Mouse (Mus musculus): ENCODE measurements around the gene Olfr1289. TPM values are rescaled to one million over a fixed set of nuclear protein-coding genes. Genes with fewer than 3 reads are reported as not detected.

Gene Olfr1289
- not detected in 2 replicates for polyA plus RNA-seq (2012; rRNA removed; ENCODE audit: low replicate concordance)

DNA sequence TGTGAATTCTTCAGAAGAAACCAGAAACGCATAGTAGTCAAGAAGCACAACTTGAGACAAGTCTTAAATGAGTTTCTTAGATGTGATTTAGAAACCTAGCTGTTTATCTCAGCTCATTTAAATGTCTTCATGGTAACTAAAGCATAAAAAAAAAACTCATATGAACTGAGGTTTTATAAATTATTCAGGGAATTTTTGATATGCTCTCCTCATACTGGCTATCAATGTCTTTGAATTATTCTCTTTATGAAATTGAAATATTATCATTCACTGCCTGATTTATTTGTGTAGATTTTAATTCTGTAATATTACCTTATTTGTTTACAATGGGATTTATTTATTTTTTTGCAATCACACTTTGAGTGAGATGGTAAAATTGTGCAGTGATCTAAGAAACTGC is at the start of gene Olfr1289:
Gene Olfr1289, plus strand, starts transcription at position 301 of the 400 bp plus-strand sequence.

DNA sequence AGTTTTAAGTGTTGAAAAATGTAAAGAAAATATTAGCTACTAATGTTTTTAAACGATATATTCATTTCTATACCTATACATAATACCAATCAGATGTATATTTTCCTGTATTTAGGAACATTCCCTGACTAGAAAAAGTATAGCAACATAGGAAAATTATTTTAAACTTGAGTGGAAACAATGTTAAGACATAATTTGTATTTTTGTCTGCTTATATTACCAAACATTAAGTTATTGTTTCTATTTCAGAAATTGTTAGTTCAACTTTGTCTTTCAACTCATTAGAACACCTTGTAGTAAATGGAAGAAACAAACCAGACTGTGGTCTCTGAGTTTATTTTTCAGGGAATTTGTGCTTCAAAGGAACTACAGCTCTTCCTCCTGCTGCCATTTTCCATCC is 31.8 kb upstream of the Olfr1289 start, which contains the start of gene Olfr1287:
Gene Olfr1287, plus strand, starts transcription at position 301 of the 400 bp plus-strand sequence.

DNA sequence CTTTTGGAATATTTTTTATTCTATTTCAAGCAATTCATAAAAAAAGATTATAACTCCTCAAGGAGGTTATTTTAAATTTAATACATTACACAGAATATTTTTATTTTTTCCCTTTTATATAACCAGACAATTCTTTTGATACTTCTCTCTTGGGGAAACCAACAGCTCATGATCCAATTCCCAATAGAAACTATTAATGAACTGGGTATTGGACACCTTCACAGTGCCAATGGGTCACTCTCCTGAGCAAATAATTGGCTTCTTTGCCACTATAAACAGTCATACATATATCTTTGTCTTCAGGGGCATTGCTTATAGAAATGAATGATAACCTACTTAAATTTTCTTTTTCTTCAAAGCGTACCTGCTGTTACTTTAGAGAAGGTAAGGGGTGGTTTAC is 6.8 kb upstream of the Olfr1289 start, which contains the start of gene Olfr1288:
Gene Olfr1288, plus strand, starts transcription at position 301 of the 400 bp plus-strand sequence.

DNA sequence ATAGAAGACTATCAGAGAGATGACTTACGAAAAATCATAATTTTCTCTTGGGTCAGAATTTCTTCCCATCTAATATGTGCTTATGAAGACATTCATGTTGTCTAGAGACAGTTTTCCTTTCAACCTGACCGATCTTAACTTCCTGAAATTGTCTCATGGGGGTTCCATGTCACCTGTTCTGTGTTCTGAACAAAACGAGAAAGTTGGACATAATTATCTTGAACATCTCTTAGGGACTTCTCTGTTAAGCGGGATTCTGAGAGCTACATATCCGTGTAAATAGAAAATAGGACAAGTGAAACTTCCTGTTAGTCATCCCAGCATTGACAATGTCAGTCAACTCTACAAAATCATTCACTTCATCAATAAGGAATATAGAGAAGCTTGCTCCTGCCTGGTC is 13.1 kb downstream of the Olfr1289 start, which contains the start of gene Olfr1290:
Gene Olfr1290, minus strand, starts transcription at position 101 of the 400 bp plus-strand sequence.

DNA sequence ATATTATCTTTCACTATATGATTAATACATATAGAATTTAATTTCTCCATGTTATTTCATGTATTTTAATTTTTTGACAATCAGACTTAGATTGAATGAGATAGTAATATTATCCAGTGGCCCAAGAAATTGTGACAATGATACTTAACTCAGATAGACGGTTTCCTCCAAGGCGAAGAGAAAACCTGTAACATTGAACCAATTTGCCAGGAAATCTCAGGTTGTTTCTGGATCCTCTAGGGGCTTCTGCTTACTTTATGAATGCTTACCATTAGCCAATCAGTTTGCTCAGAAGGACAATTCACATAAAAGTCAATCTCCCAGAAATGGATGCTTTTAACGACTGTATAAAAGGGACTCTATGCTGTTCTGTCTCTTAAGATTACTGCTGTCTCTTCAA is 16.3 kb downstream of the Olfr1289 start, which contains the start of gene Olfr1291-ps1:
Gene Olfr1291-ps1, plus strand, starts transcription at position 301 of the 400 bp plus-strand sequence.

DNA sequence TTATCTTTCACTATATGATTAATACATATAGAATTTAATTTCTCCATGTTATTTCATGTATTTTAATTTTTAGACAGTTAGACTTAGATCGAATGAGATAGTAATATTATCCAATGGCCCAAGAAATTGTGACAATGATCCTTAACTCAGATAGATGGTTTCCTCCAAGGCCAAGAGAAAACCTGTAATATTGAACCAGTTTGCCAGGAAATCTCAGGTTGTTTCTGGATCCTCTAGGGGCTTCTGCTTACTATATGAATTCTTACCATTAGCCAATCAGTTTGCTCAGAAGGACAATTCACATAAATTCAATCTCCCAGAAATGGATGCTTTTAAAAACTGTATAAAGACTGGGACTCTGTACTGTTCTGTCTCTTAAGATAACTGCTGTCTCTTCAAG is 44.3 kb downstream of the Olfr1289 start, which contains the start of gene Olfr1293-ps:
Gene Olfr1293-ps, plus strand, starts transcription at position 301 of the 400 bp plus-strand sequence.

Other genes starting within 250 kb of the Olfr1289 start
- not detected in 2 replicates for gene Olfr1275, start 245.5 kb upstream of the Olfr1289 start, polyA plus RNA-seq (2012; rRNA removed; ENCODE audit: low replicate concordance)
- gene Olfr1276, start 226.3 kb upstream of the Olfr1289 start, polyA plus RNA-seq (2012; rRNA removed; ENCODE audit: low replicate concordance), result not detected in 2 replicates
- not detected in 2 replicates for gene Olfr1277, start 206.7 kb upstream of the Olfr1289 start, polyA plus RNA-seq (2012; rRNA removed; ENCODE audit: low replicate concordance)
- gene Olfr1278, start 190.7 kb upstream of the Olfr1289 start, polyA plus RNA-seq (2012; rRNA removed; ENCODE audit: low replicate concordance), result not detected in 2 replicates
- not detected in 2 replicates for gene Olfr1279, start 180.2 kb upstream of the Olfr1289 start, polyA plus RNA-seq (2012; rRNA removed; ENCODE audit: low replicate concordance)
- gene Olfr1280, start 166.8 kb upstream of the Olfr1289 start, polyA plus RNA-seq (2012; rRNA removed; ENCODE audit: low replicate concordance), result not detected in 2 replicates
- not detected in 2 replicates for gene Olfr1281, start 154.3 kb upstream of the Olfr1289 start, polyA plus RNA-seq (2012; rRNA removed; ENCODE audit: low replicate concordance)
- gene Olfr1282, start 144.7 kb upstream of the Olfr1289 start, polyA plus RNA-seq (2012; rRNA removed; ENCODE audit: low replicate concordance), result not detected in 2 replicates
- gene Olfr1283, start 114.0 kb upstream of the Olfr1289 start, polyA plus RNA-seq (2012; rRNA removed; ENCODE audit: low replicate concordance), result not detected in 2 replicates
- gene Olfr1284, start 105.3 kb upstream of the Olfr1289 start, polyA plus RNA-seq (2012; rRNA removed; ENCODE audit: low replicate concordance), result not detected in 2 replicates
- not detected in 2 replicates for gene Olfr1286, start 57.7 kb upstream of the Olfr1289 start, polyA plus RNA-seq (2012; rRNA removed; ENCODE audit: low replicate concordance)
- gene Olfr1287, start 31.7 kb upstream of the Olfr1289 start, polyA plus RNA-seq (2012; rRNA removed; ENCODE audit: low replicate concordance), result not detected in 2 replicates
- gene Olfr1288, start 6.7 kb upstream of the Olfr1289 start, polyA plus RNA-seq (2012; rRNA removed; ENCODE audit: low replicate concordance), result not detected in 2 replicates
- not detected in 2 replicates for gene Olfr1290, start 13.0 kb downstream of the Olfr1289 start, polyA plus RNA-seq (2012; rRNA removed; ENCODE audit: low replicate concordance)
- not detected in 2 replicates for gene Olfr1291-ps1, start 16.4 kb downstream of the Olfr1289 start, polyA plus RNA-seq (2012; rRNA removed; ENCODE audit: low replicate concordance)
- not detected in 2 replicates for gene Olfr1293-ps, start 44.4 kb downstream of the Olfr1289 start, polyA plus RNA-seq (2012; rRNA removed; ENCODE audit: low replicate concordance)
- gene Olfr1294, start 59.5 kb downstream of the Olfr1289 start, polyA plus RNA-seq (2012; rRNA removed; ENCODE audit: low replicate concordance), result not detected in 2 replicates
- not detected in 2 replicates for gene Olfr1295, start 88.9 kb downstream of the Olfr1289 start, polyA plus RNA-seq (2012; rRNA removed; ENCODE audit: low replicate concordance)
- gene Olfr1297, start 145.7 kb downstream of the Olfr1289 start, polyA plus RNA-seq (2012; rRNA removed; ENCODE audit: low replicate concordance), result not detected in 2 replicates
- not detected in 2 replicates for gene Olfr1298, start 168.4 kb downstream of the Olfr1289 start, polyA plus RNA-seq (2012; rRNA removed; ENCODE audit: low replicate concordance)
- not detected in 2 replicates for gene Olfr1299, start 180.6 kb downstream of the Olfr1289 start, polyA plus RNA-seq (2012; rRNA removed; ENCODE audit: low replicate concordance)